Mouse (Mus musculus): ENCODE results near the gene Syngap1. TPM values are rescaled to one million over a fixed set of nuclear protein-coding genes. Genes with fewer than 3 reads are reported as not detected.
"Not testable (repeated sequence)": the region's sequence is repeated elsewhere in the genome, so short reads cannot be mapped to it uniquely, and the experiment has no call there.

The Syngap1 gene
- 4.6 and 5.9 TPM in 2 replicates for polyA plus RNA-seq (2015; fragmentation: Nextera tagmentation; extraction: Ambion mirVana)

DNA sequence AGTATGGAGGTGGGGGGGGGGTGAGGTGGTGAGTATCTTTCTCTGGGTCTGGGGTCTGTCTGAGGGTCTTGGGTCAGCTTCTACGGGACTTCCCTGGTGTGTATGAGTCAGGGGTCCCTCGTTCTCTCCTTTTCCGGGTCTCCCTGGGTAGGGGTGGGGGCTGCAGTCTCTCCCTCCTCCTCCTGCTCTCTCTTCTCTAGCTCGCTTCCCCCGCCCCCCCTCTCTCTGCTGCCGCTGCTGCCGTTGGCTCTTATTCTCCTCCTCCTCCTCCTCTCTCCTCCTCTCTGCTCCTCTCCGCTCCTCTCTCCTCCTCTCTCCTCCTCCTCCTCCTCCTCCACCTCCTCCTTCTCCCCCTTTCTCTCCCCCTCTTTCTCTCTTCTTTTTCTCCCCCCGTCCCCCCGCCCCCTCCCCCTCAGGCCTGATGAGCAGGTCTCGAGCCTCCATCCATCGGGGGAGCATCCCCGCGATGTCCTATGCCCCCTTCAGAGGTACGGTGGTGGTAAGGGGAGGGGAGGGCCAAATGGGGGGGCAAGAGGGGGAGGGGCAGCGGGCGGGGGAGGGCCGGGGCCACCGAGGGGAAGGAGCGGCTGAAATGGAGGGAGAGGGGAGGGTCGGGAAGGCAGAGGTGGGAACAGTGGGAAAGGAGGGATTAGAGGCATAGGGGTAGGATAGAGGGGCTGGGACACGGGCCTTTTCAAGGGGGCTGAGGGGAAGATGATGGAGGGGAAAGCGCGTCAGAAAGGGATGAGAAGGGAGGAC, at the start of gene Syngap1:
TSS of gene Syngap1 (plus strand) at position 223 of the 759 bp plus-strand sequence.
- H3K36me3 ChIP-seq: peaks cover 18% of the 10 kb centered on the region
- no peaks in the 10 kb centered on the region for H3K9me3 ChIP-seq
- H3K27ac ChIP-seq: peak within 1 kb of the TSS; percentile 96
- H3K27me3 ChIP-seq: no peaks in the 10 kb centered on the region
- peak within 1 kb of the TSS; percentile 97 for H3K4me2 ChIP-seq
- peak within 1 kb of the TSS; percentile 76 for H3K9ac ChIP-seq
- WGBS: 0% methylated on average over 22 of the region's 24 CpGs
- peak within 1 kb of the TSS; percentile 63 for H3K4me3 ChIP-seq
- peaks cover 81% of the 10 kb centered on the region for H3K4me1 ChIP-seq (replicated peaks)
- no peak for ATAC-seq (ENCODE audit: low FRiP score)

DNA sequence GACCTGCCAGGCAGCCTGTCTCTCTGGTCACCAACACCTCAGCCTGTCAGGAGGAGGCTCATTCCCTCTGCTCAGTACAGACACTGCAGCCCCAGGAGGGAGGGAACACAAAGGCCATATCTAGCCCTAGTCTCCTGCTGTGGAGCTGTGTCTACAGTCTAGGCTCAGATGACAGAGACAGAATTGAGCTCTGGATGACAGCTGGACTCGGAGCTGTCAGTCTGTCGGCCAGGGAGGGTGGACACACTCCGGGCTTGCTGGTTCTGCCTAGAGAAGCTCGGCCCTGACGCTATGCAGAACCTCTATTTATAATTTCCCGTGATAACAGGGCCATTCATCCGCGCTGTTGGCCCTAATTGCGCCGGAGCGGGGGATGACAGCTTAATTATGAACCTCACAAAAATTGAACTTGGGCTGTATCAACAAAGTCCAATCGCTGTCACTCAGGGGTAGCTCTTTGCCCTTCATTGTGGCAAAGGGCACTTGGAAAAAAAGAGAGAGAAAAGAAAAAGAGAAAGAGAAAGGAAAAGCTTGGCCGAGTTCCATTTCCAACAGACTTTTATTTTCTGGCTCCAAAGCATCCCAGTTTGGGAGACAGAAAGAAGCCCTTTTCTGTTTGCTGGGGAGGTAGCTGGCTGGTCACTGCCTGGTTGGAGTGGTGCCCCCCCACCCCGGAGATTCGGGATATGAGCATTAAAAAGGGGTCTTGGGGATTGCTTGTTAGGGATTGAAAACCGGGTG, 48.2 kb upstream of the Syngap1 start:
- Histone ChIP-seq H3K4me1 (replicated peaks) (peaks cover 23% of the 10 kb centered on the region), H3K36me3 (no peaks in the 10 kb centered on the region), H3K4me2 (peak overlapping the region; percentile 17; the same call in 1 of the 2 replicates), H3K27ac (no peak overlapping the region), H3K9ac (peak overlapping the region; percentile 24; the same call in 1 of the 2 replicates), H3K9me3 (no peaks in the 10 kb centered on the region), H3K4me3 (no peak overlapping the region), H3K27me3 (peaks cover 43% of the 10 kb centered on the region)
- ATAC-seq (ENCODE audit: low FRiP score): peak; percentile 57; the same call in 1 of the 2 replicates
- 31% methylated on average over 16 of the region's 16 CpGs for WGBS

DNA sequence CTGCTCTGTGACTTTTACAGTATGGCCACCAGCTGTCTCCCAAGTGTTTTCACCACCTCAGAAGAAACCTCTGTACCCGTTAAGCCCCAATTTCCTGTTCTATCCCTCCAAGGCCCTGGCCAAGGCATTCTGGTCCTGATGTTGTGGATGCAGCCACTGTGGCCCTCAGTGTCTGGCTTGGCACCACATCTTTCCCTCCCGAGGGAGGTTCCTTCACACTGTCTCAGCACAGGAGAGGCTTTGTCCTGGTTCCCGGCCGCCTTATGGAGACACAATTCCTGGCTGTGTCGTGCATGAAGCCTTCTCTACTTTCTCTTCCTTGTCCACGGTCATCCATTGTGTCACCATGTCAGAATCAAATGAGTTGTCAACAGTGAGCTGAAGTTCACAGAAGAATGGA, 47.6 kb upstream of the Syngap1 start:
- Histone ChIP-seq H3K36me3 (no peaks in the 10 kb centered on the region), H3K27me3 (peaks cover 41% of the 10 kb centered on the region), H3K9me3 (no peaks in the 10 kb centered on the region), H3K27ac (no peak overlapping the region), H3K4me2 (no peak overlapping the region), H3K9ac (no peak overlapping the region), H3K4me3 (no peak overlapping the region), H3K4me1 (replicated peaks) (peaks cover 23% of the 10 kb centered on the region)
- 48% methylated on average over 6 of the region's 6 CpGs for WGBS
- ATAC-seq (ENCODE audit: low FRiP score): no peak

DNA sequence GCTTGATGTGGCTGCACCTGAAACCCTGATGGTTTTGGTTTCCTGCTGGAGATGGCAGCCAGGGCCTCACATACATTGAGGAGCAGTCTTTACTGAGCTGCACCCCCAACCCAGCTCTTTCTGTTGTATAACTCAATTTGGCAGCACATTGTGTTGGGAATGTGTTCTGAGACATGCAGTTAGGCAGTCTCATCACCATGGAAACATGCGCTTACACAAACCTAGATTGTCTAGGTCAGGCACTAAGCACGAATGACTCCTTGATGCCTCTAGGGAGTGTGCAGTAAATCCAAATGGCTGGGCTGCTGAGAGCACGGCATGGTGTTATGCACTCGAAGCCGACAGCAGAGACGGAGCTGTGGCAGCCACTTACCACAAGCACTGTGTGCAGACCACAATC, 46.7 kb upstream of the Syngap1 start:
- ATAC-seq (ENCODE audit: low FRiP score): no peak
- H3K4me1 ChIP-seq (replicated peaks): peaks cover 23% of the 10 kb centered on the region
- H3K9me3 ChIP-seq: no peaks in the 10 kb centered on the region
- no peak overlapping the region for H3K9ac ChIP-seq
- H3K27ac ChIP-seq: no peak overlapping the region
- no peak overlapping the region for H3K4me2 ChIP-seq
- 72% methylated on average over 6 of the region's 6 CpGs for WGBS
- peaks cover 40% of the 10 kb centered on the region for H3K27me3 ChIP-seq
- no peaks in the 10 kb centered on the region for H3K36me3 ChIP-seq
- H3K4me3 ChIP-seq: no peak overlapping the region

DNA sequence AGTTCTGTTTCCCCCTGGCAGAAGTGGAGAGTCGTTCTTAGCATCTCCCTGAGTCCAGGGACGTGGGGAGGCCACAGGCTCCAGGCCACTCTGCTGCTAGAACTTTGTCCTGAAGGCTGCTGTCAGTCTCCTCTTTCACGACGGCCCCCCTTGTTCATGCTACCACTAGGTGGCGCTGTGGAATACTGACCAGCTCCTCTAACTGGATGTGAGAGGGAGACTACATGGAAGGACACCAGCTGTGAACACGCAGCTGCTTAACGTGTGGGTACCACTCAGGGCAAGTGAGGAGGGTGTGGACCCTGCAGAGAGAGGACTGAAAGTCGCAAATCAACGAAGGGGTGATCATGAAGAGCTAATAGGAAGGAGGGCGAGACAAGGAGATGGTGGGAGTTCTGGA, 45.5 kb upstream of the Syngap1 start:
- no peaks in the 10 kb centered on the region for H3K36me3 ChIP-seq
- H3K9me3 ChIP-seq: no peaks in the 10 kb centered on the region
- no peak overlapping the region for H3K4me3 ChIP-seq
- no peak overlapping the region for H3K9ac ChIP-seq
- peaks cover 36% of the 10 kb centered on the region for H3K27me3 ChIP-seq
- H3K4me1 ChIP-seq (replicated peaks): peaks cover 23% of the 10 kb centered on the region
- no peak for ATAC-seq (ENCODE audit: low FRiP score)
- H3K27ac ChIP-seq: no peak overlapping the region
- 13% methylated on average over 10 of the region's 10 CpGs for WGBS
- no peak overlapping the region for H3K4me2 ChIP-seq

DNA sequence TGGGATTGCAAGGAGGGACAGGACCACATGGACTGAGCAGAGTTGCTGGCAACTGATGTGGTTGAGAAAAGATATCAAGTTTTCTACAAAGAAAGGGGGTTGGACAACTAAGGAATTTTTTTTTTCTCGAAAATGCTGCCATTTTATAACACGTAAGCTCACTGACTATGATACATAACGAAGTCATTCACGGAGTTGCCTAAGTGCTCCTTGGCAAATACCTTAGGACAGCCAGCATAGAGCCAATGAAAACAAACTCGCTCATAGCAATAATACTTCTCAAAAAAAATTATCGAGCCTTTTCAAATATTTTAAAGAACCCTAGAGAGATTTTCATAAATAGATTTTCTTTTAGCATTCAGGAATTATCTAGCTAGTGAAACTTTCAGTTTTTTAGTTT, 40.1 kb upstream of the Syngap1 start:
- no peaks in the 10 kb centered on the region for H3K36me3 ChIP-seq
- H3K27ac ChIP-seq: no peak overlapping the region
- WGBS: 87% methylated on average over 6 of the region's 6 CpGs
- H3K27me3 ChIP-seq: peaks cover 25% of the 10 kb centered on the region
- H3K4me2 ChIP-seq: no peak overlapping the region
- ATAC-seq (ENCODE audit: low FRiP score): no peak
- no peaks in the 10 kb centered on the region for H3K9me3 ChIP-seq
- no peak overlapping the region for H3K4me3 ChIP-seq
- H3K4me1 ChIP-seq (replicated peaks): no peaks in the 10 kb centered on the region
- H3K9ac ChIP-seq: no peak overlapping the region

DNA sequence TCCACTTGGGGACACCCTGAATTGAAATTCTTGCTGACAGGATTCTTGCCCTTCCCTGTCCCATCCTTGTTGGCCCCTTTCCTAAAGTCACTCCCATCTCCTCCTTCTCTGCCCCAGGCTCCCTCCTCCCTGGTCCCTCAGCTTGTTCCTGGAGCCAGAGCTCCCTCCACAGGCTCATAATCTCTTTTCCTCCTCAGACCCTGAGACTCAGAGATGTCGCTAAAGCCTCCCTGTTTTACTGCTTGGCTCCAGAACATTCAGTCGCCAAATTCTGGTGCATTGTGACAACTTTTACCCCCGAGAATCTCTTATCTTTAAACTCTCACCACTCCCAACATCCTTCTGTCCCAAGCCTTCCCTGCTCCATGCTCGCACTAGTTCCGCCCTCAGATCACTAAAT, 36.7 kb upstream of the Syngap1 start:
- H3K27me3 ChIP-seq: 0 out of 2 replicates have a peak, but pooled peaks cover 3% of the 10 kb centered on the region
- no peak overlapping the region for H3K4me2 ChIP-seq
- 67% methylated on average over 5 of the region's 5 CpGs for WGBS
- no peak overlapping the region for H3K9ac ChIP-seq
- ATAC-seq (ENCODE audit: low FRiP score): no peak
- no peak overlapping the region for H3K27ac ChIP-seq
- H3K4me1 ChIP-seq (replicated peaks): no peaks in the 10 kb centered on the region
- no peaks in the 10 kb centered on the region for H3K36me3 ChIP-seq
- H3K9me3 ChIP-seq: no peaks in the 10 kb centered on the region
- H3K4me3 ChIP-seq: no peak overlapping the region

DNA sequence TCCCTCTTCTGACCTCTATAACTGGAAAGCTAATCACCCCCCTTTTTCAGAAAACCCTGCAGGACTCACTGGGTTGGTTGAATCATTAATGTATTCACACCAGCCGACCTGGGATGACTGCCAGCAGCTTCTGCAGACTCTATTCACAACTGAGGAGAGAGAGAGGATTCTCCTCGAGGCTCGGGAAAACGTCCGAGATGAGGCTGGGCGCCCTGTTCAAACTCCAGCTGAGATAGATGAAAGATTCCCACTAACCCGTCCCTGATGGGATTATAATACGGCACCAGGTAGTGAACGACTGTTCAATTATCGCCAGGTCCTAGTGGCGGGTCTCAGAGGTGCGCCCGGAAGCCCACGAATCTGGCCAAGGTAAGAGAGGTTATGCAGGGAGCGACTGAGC, 33.5 kb upstream of the Syngap1 start:
- not testable (repeated sequence) for H3K9me3 ChIP-seq; H3K9ac ChIP-seq; H3K27me3 ChIP-seq; H3K4me1 ChIP-seq (replicated peaks); H3K27ac ChIP-seq; H3K4me3 ChIP-seq; H3K4me2 ChIP-seq; H3K36me3 ChIP-seq; ATAC-seq (ENCODE audit: low FRiP score)
- WGBS: 81% methylated on average over 15 of the region's 15 CpGs

DNA sequence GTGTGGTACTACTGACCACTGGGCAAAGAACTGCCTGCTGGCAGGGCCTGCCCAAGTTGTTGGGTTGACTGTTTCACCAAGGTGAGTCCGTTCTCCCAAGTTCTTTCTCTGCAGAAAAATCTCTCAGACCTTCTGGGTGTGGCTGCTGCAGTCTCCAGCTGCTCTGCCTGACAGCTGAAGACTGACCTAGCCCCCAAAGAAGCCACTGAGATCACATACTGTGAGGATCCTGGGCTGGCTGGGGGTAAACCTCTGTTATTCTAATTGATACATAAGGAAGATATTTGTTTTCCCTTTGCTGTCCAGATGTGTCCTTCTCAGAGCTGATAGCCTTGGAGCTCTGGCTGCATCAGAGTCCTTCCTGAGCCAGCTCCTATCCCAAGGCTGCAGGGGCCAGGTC, 25.8 kb upstream of the Syngap1 start:
- H3K4me1 ChIP-seq (replicated peaks): peaks cover 13% of the 10 kb centered on the region
- no peak overlapping the region for H3K4me3 ChIP-seq
- peak overlapping the region; percentile 10; the same call in 1 of the 2 replicates for H3K9ac ChIP-seq
- WGBS: 67% methylated on average over 1 of the region's 1 CpGs
- no peaks in the 10 kb centered on the region for H3K36me3 ChIP-seq
- no peak overlapping the region for H3K27ac ChIP-seq
- no peak overlapping the region for H3K4me2 ChIP-seq
- ATAC-seq (ENCODE audit: low FRiP score): no peak
- H3K9me3 ChIP-seq: no peaks in the 10 kb centered on the region
- peaks cover 5% of the 10 kb centered on the region; the same call in 1 of the 2 replicates for H3K27me3 ChIP-seq

DNA sequence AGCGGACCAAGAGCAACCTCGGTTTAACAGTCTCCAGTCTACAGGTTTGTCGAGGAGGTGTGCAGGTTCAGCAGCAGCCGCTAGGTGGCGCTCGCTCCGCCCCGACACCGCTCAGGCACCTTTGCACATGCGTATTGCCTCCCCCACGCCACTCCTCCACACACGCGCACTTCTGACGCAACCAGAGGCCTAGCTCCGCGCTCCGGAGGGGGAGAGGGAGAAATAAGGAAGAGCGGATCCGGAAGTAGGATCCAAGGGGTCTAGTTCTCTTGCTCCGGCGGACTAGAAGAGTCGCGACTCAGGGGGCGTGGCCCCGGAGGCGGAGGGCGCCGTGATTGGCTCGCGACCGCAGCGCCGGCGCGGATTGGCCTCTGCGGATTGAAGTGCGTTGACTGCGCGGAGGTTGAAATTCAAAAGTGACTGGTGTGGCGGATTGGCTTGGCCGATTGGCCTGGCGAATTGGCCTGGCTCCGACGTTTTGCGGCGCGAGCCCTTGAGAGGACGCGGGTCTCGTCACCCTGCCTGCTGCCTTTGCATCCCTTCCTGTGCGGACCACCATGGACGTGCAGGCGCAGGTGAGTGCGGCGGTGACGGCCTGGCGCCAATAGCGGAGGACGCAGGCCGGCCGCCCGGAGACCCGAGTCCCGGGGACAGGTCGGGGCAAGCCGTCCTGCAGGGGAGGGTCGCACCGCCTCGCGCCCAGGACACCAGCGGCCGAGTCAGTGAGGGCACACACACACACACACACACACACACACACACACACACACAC, 24.2 kb upstream of the Syngap1 start, which contains the start of gene Kifc5b:
TSS of gene Kifc5b (plus strand) at position 381 of the 772 bp plus-strand sequence.
- whole genome bisulfite sequencing: under 1% methylated on average over 72 of the region's 72 CpGs
- peak within 1 kb of the TSS; percentile 60; the same call in 1 of the 2 replicates for H3K27ac ChIP-seq

DNA sequence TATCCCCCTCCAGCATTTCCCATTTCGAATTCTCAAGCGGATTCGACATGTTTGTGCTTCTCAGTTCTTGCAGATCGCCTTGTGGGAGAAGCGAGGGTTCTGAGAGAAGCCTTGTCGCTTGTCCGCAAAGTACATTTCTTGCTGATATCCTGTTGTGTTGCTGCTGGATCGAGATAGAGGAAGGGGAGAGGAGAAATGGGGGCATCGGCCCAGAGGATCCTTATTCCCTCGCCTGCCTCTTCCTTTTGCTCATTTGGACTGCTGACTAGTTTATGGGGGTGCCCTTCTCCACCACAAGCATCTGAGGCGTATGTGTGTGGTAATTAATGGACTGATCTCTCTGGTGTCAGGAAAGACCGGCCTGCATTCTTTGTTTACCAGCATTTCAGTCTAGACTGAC, 23.5 kb upstream of the Syngap1 start:
- Histone ChIP-seq H3K4me3 (peak overlapping the region; percentile 67), H3K9ac (peak overlapping the region; percentile 74), H3K4me2 (peak overlapping the region; percentile 78), H3K4me1 (replicated peaks) (peaks cover 13% of the 10 kb centered on the region)
- not testable (repeated sequence) for H3K9me3 ChIP-seq; H3K36me3 ChIP-seq; H3K27me3 ChIP-seq; ATAC-seq (ENCODE audit: low FRiP score); H3K27ac ChIP-seq
- under 1% methylated on average over 12 of the region's 12 CpGs for WGBS

More for the DNA sequence above, 24.2 kb upstream of the Syngap1 start, which contains the start of gene Kifc5b:
- peaks cover 4% of the 10 kb centered on the region for H3K36me3 ChIP-seq
- peaks cover 13% of the 10 kb centered on the region for H3K4me1 ChIP-seq (replicated peaks)
- H3K4me3 ChIP-seq: peak within 1 kb of the TSS; percentile 67
- peak; percentile 99 for ATAC-seq (ENCODE audit: low FRiP score)
- H3K9ac ChIP-seq: peak within 1 kb of the TSS; percentile 74
- H3K27me3 ChIP-seq: peaks cover 5% of the 10 kb centered on the region; the same call in 1 of the 2 replicates
- peak within 1 kb of the TSS; percentile 78 for H3K4me2 ChIP-seq
- no peaks in the 10 kb centered on the region for H3K9me3 ChIP-seq

DNA sequence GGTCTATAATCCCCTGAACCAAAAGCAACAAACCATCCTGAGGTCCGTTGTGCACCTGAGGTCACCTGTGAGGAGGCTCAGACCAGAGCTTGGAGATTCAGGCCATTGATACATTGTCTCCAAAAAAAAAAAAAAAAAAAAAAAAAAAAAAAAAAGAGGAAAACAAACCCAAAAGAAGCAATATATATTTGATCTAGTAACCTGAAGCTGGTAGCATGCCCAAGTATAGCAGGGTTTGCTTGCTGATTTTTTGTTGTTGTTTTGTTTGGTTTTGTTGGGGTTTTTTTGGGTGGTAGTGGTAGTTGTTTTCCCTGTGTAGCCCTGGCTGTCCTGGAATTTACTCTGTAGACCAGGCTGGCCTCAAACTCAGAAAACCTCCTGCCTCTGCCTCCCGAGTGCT, 22.7 kb upstream of the Syngap1 start:
- H3K9ac ChIP-seq: no peak overlapping the region
- H3K4me3 ChIP-seq: peak overlapping the region; percentile 9; the same call in 1 of the 2 replicates
- H3K27ac ChIP-seq: no peak overlapping the region

More for the DNA sequence above, 22.7 kb upstream of the Syngap1 start:
- H3K36me3 ChIP-seq: peaks cover 7% of the 10 kb centered on the region
- H3K4me2 ChIP-seq: peak overlapping the region; percentile 78
- no peak for ATAC-seq (ENCODE audit: low FRiP score)
- peaks cover 13% of the 10 kb centered on the region for H3K4me1 ChIP-seq (replicated peaks)
- WGBS: 65% methylated on average over 2 of the region's 2 CpGs
- H3K27me3 ChIP-seq: peaks cover 5% of the 10 kb centered on the region; the same call in 1 of the 2 replicates
- no peaks in the 10 kb centered on the region for H3K9me3 ChIP-seq

All from hindbrain, embryonic 13.5 days (tissue).